Mouse (Mus musculus) CH12.LX (cell line): Measurements from ENCODE around the gene Gzmm. TPM values are rescaled to one million over a fixed set of nuclear protein-coding genes. Genes with fewer than 3 reads are reported as not detected.
"Not testable (repeated sequence)": the region's sequence is repeated elsewhere in the genome, so short reads cannot be mapped to it uniquely, and the experiment has no call there.

Experiments
- DNase-seq: peaks from one replicate; pipeline ENCODE4 v3.0.0-alpha.2; 2013; ENCODE audit errors: extremely low read depth
- H3K27ac ChIP-seq: 2 replicates; pipeline ENCODE4 v1.5.1; 2012; ENCODE audit warnings: low read depth, mild to moderate bottlenecking, control low read depth, moderate library complexity; ENCODE audit not compliant: insufficient read depth
- H3K27me3 ChIP-seq: replicated peaks from 2 replicates; pipeline ENCODE3; 2012; ENCODE audit warnings: inconsistent platforms
- H3K36me3 ChIP-seq, 2 experiments: replicated peaks in 1 of 2; 2 replicates each; pipeline versions ENCODE3 to v1.6.1; 2012; ENCODE audit warnings: inconsistent platforms in 1 of 2, low read length in 1 of 2, mild to moderate bottlenecking in 1 of 2, mixed read lengths in 1 of 2, moderate library complexity in 1 of 2; ENCODE audit not compliant: control insufficient read depth in 1 of 2, insufficient read depth in 1 of 2
- H3K4me1 ChIP-seq, 2 experiments: 2 replicates each; pipeline ENCODE4 v1.6.1; 2012; ENCODE audit warnings: inconsistent platforms in 1 of 2, moderate library complexity in 1 of 2; ENCODE audit not compliant: insufficient read depth in 2 of 2, control insufficient read depth in 1 of 2
- H3K4me2 ChIP-seq: 2 replicates; pipeline ENCODE4 v1.6.1; 2012; ENCODE audit warnings: low read depth, mild to moderate bottlenecking, control low read depth; ENCODE audit not compliant: poor library complexity, insufficient read depth, severe bottlenecking
- H3K4me3 ChIP-seq, 3 experiments: fragments of 150-350 bp in 1 of 3; sonication (generic) in 1 of 3; replicated peaks in 1 of 3; 2 replicates each; pipeline versions ENCODE3 to v1.5.1; 2011 to 2012; ENCODE audit warnings: low read depth in 2 of 3, low read length in 2 of 3, mild to moderate bottlenecking in 2 of 3, moderate library complexity in 2 of 3, control low read depth in 1 of 3, improper control_type of control experiment in 1 of 3, inconsistent platforms in 1 of 3, mixed read lengths in 1 of 3; ENCODE audit not compliant: poor library complexity in 1 of 3
- H3K79me2 ChIP-seq: replicated peaks from 2 replicates; pipeline ENCODE4 v1.6.1; 2012; ENCODE audit warnings: mild to moderate bottlenecking, moderate library complexity; ENCODE audit not compliant: control insufficient read depth, poor library complexity, insufficient read depth, severe bottlenecking; ENCODE audit errors: extremely low read depth
- H3K9ac ChIP-seq: 2 replicates; pipeline ENCODE4 v1.6.1; 2012; ENCODE audit warnings: low read depth, mild to moderate bottlenecking, control low read depth, moderate library complexity; ENCODE audit not compliant: insufficient read depth
- H3K9me3 ChIP-seq: replicated peaks from 2 replicates; pipeline ENCODE3; 2012; ENCODE audit warnings: low read length, inconsistent platforms, mixed read lengths
- BHLHE40 ChIP-seq: IDR thresholded peaks from 2 replicates; pipeline ENCODE4 v1.6.1; 2011; ENCODE audit warnings: mild to moderate bottlenecking, low read depth, low read length, improper control_type of control experiment
- CHD1 ChIP-seq: IDR thresholded peaks from 2 replicates; pipeline ENCODE4 v1.6.1; 2012; ENCODE audit warnings: low read depth, low read length, improper control_type of control experiment, inconsistent platforms
- CHD2 ChIP-seq: IDR thresholded peaks from 2 replicates; pipeline ENCODE4 v1.6.1; 2011; ENCODE audit warnings: low read length, improper control_type of control experiment
- CTCF ChIP-seq, 2 experiments: IDR thresholded peaks in 1 of 2; conservative IDR thresholded peaks in 1 of 2; 2 replicates each; pipeline ENCODE4 v1.5.1; 2011 to 2012; ENCODE audit warnings: low read depth in 2 of 2, low read length in 2 of 2, improper control_type of control experiment in 1 of 2, inconsistent platforms in 1 of 2, mild to moderate bottlenecking in 1 of 2, moderate library complexity in 1 of 2
- IRF4 ChIP-seq: IDR thresholded peaks from 2 replicates; pipeline ENCODE4 v1.6.1; 2014; ENCODE audit warnings: low read depth, mild to moderate bottlenecking, inconsistent platforms, low read length, improper control_type of control experiment
- JUND ChIP-seq: conservative IDR thresholded peaks from 2 replicates; pipeline ENCODE4 v1.6.1; 2011; ENCODE audit warnings: low read depth, low read length, improper control_type of control experiment
- KAT2A ChIP-seq: IDR thresholded peaks from 2 replicates; pipeline ENCODE4 v1.6.1; 2012; ENCODE audit warnings: low read length, improper control_type of control experiment, inconsistent platforms; ENCODE audit not compliant: insufficient replicate concordance
- MAFK ChIP-seq: IDR thresholded peaks from 2 replicates; pipeline ENCODE4 v1.6.1; 2011; ENCODE audit warnings: low read length, improper control_type of control experiment; ENCODE audit not compliant: insufficient replicate concordance
- PAX5 ChIP-seq: IDR thresholded peaks from 2 replicates; pipeline ENCODE4 v1.6.1; 2012; ENCODE audit warnings: low read length, inconsistent platforms, mixed read lengths
- POLR2A ChIP-seq: IDR thresholded peaks from 2 replicates; pipeline ENCODE4 v1.6.1; 2011; ENCODE audit warnings: low read depth, mild to moderate bottlenecking, improper control_type of control experiment, low read length
- POLR2AphosphoS2 ChIP-seq: IDR thresholded peaks from 2 replicates; pipeline ENCODE4 v1.6.1; 2011; ENCODE audit warnings: low read depth, low read length, improper control_type of control experiment
- RAD21 ChIP-seq: IDR thresholded peaks from 2 replicates; pipeline ENCODE4 v1.6.1; 2011; ENCODE audit warnings: low read depth, mild to moderate bottlenecking, low read length, improper control_type of control experiment, moderate library complexity
- RCOR1 ChIP-seq: conservative IDR thresholded peaks from 2 replicates; pipeline ENCODE4 v1.6.1; 2012; ENCODE audit warnings: low read depth, mild to moderate bottlenecking, inconsistent platforms, low read length, improper control_type of control experiment
- SIN3A ChIP-seq: IDR thresholded peaks from 2 replicates; pipeline ENCODE4 v1.6.1; 2012; ENCODE audit warnings: low read length, improper control_type of control experiment, inconsistent platforms
- SMC3 ChIP-seq: IDR thresholded peaks from 2 replicates; pipeline ENCODE4 v1.6.1; 2011; ENCODE audit warnings: low read depth, low read length, improper control_type of control experiment
- TBP ChIP-seq: conservative IDR thresholded peaks from 2 replicates; pipeline ENCODE4 v1.6.1; 2011; ENCODE audit warnings: low read depth, low read length, improper control_type of control experiment
- TCF12 ChIP-seq: IDR thresholded peaks from 2 replicates; pipeline ENCODE4 v1.6.1; 2014; ENCODE audit warnings: low read depth, mild to moderate bottlenecking, inconsistent platforms, low read length, improper control_type of control experiment
- UBTF ChIP-seq: IDR thresholded peaks from 2 replicates; pipeline ENCODE4 v1.6.1; 2012; ENCODE audit warnings: low read depth, mild to moderate bottlenecking, inconsistent platforms, low read length, improper control_type of control experiment, moderate library complexity
- ZC3H11A ChIP-seq: IDR thresholded peaks from 2 replicates; pipeline ENCODE4 v1.6.1; 2012; ENCODE audit warnings: low read depth, mild to moderate bottlenecking, inconsistent platforms, low read length, improper control_type of control experiment
- ZKSCAN1 ChIP-seq: IDR thresholded peaks from 2 replicates; pipeline ENCODE4 v1.6.1; 2012; ENCODE audit warnings: low read depth, inconsistent platforms, low read length, improper control_type of control experiment, borderline replicate concordance
- ZMIZ1 ChIP-seq: IDR thresholded peaks from 2 replicates; pipeline ENCODE4 v1.6.1; 2012; ENCODE audit warnings: low read depth, mild to moderate bottlenecking, inconsistent platforms, low read length, improper control_type of control experiment
- ZNF384 ChIP-seq: IDR thresholded peaks from 2 replicates; pipeline ENCODE4 v1.6.1; 2012; ENCODE audit warnings: low read depth, low read length, improper control_type of control experiment, inconsistent platforms
- dilution Hi-C: fragments of 300-500 bp; cut with MboI; formaldehyde crosslinking; loops from 2 replicates; pipeline ENCODE4 v1.14.3; 2020; ENCODE audit warnings: low sequenced_read_pairs; ENCODE audit not compliant: extremely low pct_unique_long_range_greater_than_20kb, extremely low pct_ligation_motif_present
- in situ Hi-C: fragments of 300-500 bp; cut with MboI; formaldehyde crosslinking; loops from 3 replicates; pipeline ENCODE4 v1.14.3; 2019; ENCODE audit warnings: low sequenced_read_pairs, low pct_ligation_motif_present, low pct_unique_long_range_greater_than_20kb, mixed read lengths
- polyA plus RNA-seq: library from polyadenylated mRNA; unstranded; fragments of >175 nt; gene quantifications from 2 replicates; pipeline ENCODE4 v1.2.1, GENCODE M21; 2012; ENCODE audit warnings: low read depth; ENCODE audit not compliant: insufficient read length
- total RNA-seq, 2 experiments: library from RNA; depleted of rRNA; stranded (reverse); fragments of 300-350 nt in 1 of 2; fragments of >200 nt in 1 of 2; gene quantifications; 2 replicates each; pipeline ENCODE4 v1.2.3; 2012 to 2014

The Gzmm gene
- total and polyA plus RNA-seq, 3 experiments: 0.17 to 0.73 (median 0.59) TPM

GRCm38 (mm10) chr10:79700676-79701075 lies 11.9 kb downstream of the Gzmm start:
- no peaks in the 10 kb centered on the region for H3K27me3 ChIP-seq
- peaks cover 3 to 9% of the 10 kb centered on the region in 2 experiments; a peak in 3 of 4 replicates for H3K4me1 ChIP-seq
- no peaks in the 10 kb centered on the region for H3K9me3 ChIP-seq
- TF ChIP-seq CTCF (conservative IDR thresholded peaks at IDR 0.05 in 1 of 2, IDR thresholded peaks at IDR 0.05 in 1 of 2; ENCODE audit: low read depth in 2 of 2, low read length in 2 of 2) (no peak), CHD1 (no peak), TBP (no peak), ZNF384 (no peak)
- peaks cover 12% of the 10 kb centered on the region for H3K79me2 ChIP-seq
- no peak overlapping the region for H3K4me3 ChIP-seq
- in situ Hi-C loops: no loop called here
- H3K36me3 ChIP-seq: peaks cover 0 to 4% of the 10 kb centered on the region in 2 experiments
- H3K9ac ChIP-seq: no peak overlapping the region
- no peak for DNase-seq
- no peak overlapping the region for H3K27ac ChIP-seq
- dilution Hi-C loops: no loop called here
- no peak overlapping the region for H3K4me2 ChIP-seq

- no peak overlapping the region for H3K4me2 ChIP-seq
- no peaks in the 10 kb centered on the region for H3K27me3 ChIP-seq
- in situ Hi-C loops: no loop called here
- H3K4me3 ChIP-seq: no peak overlapping the region
- H3K9ac ChIP-seq: no peak overlapping the region
- peaks cover 12 to 19% of the 10 kb centered on the region in 2 experiments for H3K4me1 ChIP-seq
- H3K27ac ChIP-seq: no peak overlapping the region
- no peak for DNase-seq
- dilution Hi-C loops: no loop called here
- peaks cover 0 to 9% of the 10 kb centered on the region in 2 experiments for H3K36me3 ChIP-seq
- TF ChIP-seq RCOR1 (no peak), SIN3A (no peak), TBP (no peak), PAX5 (no peak), SMC3 (no peak), CHD2 (no peak), ZC3H11A (no peak), IRF4 (no peak), ZMIZ1 (no peak), UBTF (no peak), RAD21 (no peak), JUND (no peak), BHLHE40 (no peak), ZKSCAN1 (no peak), POLR2A (no peak), TCF12 (no peak), MAFK (no peak), KAT2A (no peak), POLR2AphosphoS2 (no peak)
- H3K9me3 ChIP-seq: no peaks in the 10 kb centered on the region
- peaks cover 22% of the 10 kb centered on the region for H3K79me2 ChIP-seq
Measured at GRCm38 (mm10) chr10:79701443-79702129, 12.8 kb downstream of the Gzmm start.

- H3K4me2 ChIP-seq, H3K27me3 ChIP-seq, H3K9ac ChIP-seq, dilution Hi-C loops, H3K27ac ChIP-seq, H3K9me3 ChIP-seq, in situ Hi-C loops, DNase-seq, H3K4me3 ChIP-seq: not testable (repeated sequence)
- Histone ChIP-seq H3K36me3 (peaks cover 2 to 23% of the 10 kb centered on the region in 2 experiments), H3K79me2 (peaks cover 35% of the 10 kb centered on the region), H3K4me1 (peaks cover 21 to 32% of the 10 kb centered on the region in 2 experiments)
Measured at GRCm38 (mm10) chr10:79702970-79703369, 14.2 kb downstream of the Gzmm start.
